Mouse (Mus musculus): Measurements from ENCODE around the gene Eda2r. TPM values are rescaled to one million over a fixed set of nuclear protein-coding genes. Genes with fewer than 3 reads are reported as not detected.
A peak's percentile ranks its signal among the peaks of the same experiment; 100 is the strongest.

Eda2r gene
- polyA plus RNA-seq, 2 experiments, result 1.2 to 1.9 TPM

DNA sequence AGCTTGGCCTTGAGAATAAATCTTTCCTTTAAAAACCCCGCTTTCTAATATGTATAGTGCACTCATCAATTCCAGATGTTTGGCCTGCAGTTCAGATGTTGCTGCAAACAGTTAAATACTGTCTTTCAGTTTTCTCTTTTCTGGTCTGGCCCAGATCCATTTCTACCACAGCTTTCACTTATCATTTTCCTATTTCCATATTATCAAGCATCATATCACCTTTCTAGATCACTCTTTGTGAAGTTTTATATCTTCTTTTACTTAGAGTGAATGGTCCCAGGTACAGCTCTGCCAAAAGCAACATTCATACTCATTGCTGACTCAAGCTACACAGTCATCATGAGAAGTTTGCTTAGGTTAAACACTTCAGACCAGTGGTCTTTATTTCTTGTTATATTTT, 7.8 kb downstream of the Eda2r start:
- H3K4me1 ChIP-seq (ENCODE audit: control insufficient read depth, insufficient read depth, low read length), result no peaks in the 10 kb centered on the region
- H3K27me3 ChIP-seq (ENCODE audit: control insufficient read depth, insufficient read depth, low read length), result no peaks in the 10 kb centered on the region
- no peak overlapping the region for H3K27ac ChIP-seq (replicated peaks; ENCODE audit: low read depth, low read length)
- H3K9ac ChIP-seq (ENCODE audit: low read depth, low read length, severe bottlenecking), result no peak overlapping the region
- H3K9me3 ChIP-seq (ENCODE audit: control insufficient read depth, low read length), result no peaks in the 10 kb centered on the region
- no peak for TF ChIP-seq POLR2A (IDR thresholded peaks at IDR 0.05; ENCODE audit: borderline replicate concordance, extremely low read depth, insufficient read depth, insufficient read length)
- ATAC-seq (ENCODE audit: low FRiP score, low read depth) (no peak), DNase-seq (ENCODE audit: low spot score) (peak; percentile 29)
- H3K4me2 ChIP-seq (replicated peaks; ENCODE audit: low read depth, low read length, severe bottlenecking), result no peak overlapping the region
- no peaks in the 10 kb centered on the region for H3K36me3 ChIP-seq (ENCODE audit: control insufficient read depth, insufficient read depth, low read length)
- no peak overlapping the region for H3K4me3 ChIP-seq (replicated peaks; ENCODE audit: low read length)
- 25% methylated on average over 1 of the region's 1 CpGs for WGBS

DNA sequence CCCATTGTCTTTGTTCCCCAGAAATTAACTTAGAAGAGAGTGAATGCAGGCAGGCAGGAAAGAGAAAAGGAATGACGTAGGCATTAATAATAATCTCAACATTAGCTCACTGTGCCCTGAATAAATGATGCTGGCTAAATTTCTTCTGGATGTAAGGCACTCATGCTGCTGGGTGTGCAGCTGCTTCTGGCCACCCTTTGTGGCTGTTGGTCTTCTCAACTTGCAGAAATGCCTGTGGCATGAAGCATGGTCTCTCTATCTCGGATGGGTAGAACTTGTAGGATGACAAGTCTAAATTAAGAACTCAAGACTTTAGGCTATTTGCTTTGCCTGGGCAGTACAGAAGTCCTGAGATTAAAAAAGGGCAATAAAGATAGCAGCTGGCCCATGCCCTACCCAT, 8.3 kb downstream of the Eda2r start:
- 53% methylated on average over 2 of the region's 2 CpGs for WGBS
- ATAC-seq (ENCODE audit: low FRiP score, low read depth), result no peak
- Histone ChIP-seq H3K27me3 (ENCODE audit: control insufficient read depth, insufficient read depth, low read length) (no peaks in the 10 kb centered on the region), H3K4me2 (replicated peaks; ENCODE audit: low read depth, low read length, severe bottlenecking) (no peak overlapping the region), H3K4me1 (ENCODE audit: control insufficient read depth, insufficient read depth, low read length) (no peaks in the 10 kb centered on the region), H3K9me3 (ENCODE audit: control insufficient read depth, low read length) (no peaks in the 10 kb centered on the region), H3K36me3 (ENCODE audit: control insufficient read depth, insufficient read depth, low read length) (no peaks in the 10 kb centered on the region), H3K4me3 (replicated peaks; ENCODE audit: low read length) (no peak overlapping the region), H3K27ac (replicated peaks; ENCODE audit: low read depth, low read length) (no peak overlapping the region), H3K9ac (ENCODE audit: low read depth, low read length, severe bottlenecking) (no peak overlapping the region)
- DNase-seq (ENCODE audit: low spot score), result no peak
- TF ChIP-seq POLR2A (IDR thresholded peaks at IDR 0.05; ENCODE audit: borderline replicate concordance, extremely low read depth, insufficient read depth, insufficient read length), result no peak

DNA sequence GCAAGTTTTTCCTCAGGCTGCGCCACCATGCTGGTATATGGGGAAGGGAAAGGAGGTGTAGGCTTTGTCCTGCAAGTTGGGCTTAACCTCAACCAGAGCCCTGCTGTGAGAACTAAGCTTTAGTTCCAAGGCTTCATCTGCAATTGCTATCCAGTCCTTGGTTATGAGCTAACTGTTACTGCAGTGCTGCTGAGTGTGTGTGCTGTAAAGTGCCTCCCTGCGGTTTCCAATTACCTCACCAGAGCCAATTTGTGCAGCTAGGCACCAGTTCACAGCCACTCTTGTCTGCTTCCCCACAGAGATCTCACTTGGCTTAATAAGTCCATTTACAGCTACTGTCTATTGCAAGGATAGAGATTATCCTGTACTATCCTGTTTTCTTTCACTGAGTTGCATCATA, 16.1 kb downstream of the Eda2r start:
- ATAC-seq (ENCODE audit: low FRiP score, low read depth) (no peak), DNase-seq (ENCODE audit: low spot score) (peak; percentile 8)
- H3K27me3 ChIP-seq (ENCODE audit: control insufficient read depth, insufficient read depth, low read length), result no peaks in the 10 kb centered on the region
- H3K4me2 ChIP-seq (replicated peaks; ENCODE audit: low read depth, low read length, severe bottlenecking), result no peak overlapping the region
- no peak overlapping the region for H3K9ac ChIP-seq (ENCODE audit: low read depth, low read length, severe bottlenecking)
- no peaks in the 10 kb centered on the region for H3K4me1 ChIP-seq (ENCODE audit: control insufficient read depth, insufficient read depth, low read length)
- H3K36me3 ChIP-seq (ENCODE audit: control insufficient read depth, insufficient read depth, low read length), result no peaks in the 10 kb centered on the region
- H3K9me3 ChIP-seq (ENCODE audit: control insufficient read depth, low read length), result no peaks in the 10 kb centered on the region
- no peak for TF ChIP-seq POLR2A (IDR thresholded peaks at IDR 0.05; ENCODE audit: borderline replicate concordance, extremely low read depth, insufficient read depth, insufficient read length)
- H3K4me3 ChIP-seq (replicated peaks; ENCODE audit: low read length), result no peak overlapping the region
- no peak overlapping the region for H3K27ac ChIP-seq (replicated peaks; ENCODE audit: low read depth, low read length)
- WGBS, result 31% methylated on average over 2 of the region's 2 CpGs

DNA sequence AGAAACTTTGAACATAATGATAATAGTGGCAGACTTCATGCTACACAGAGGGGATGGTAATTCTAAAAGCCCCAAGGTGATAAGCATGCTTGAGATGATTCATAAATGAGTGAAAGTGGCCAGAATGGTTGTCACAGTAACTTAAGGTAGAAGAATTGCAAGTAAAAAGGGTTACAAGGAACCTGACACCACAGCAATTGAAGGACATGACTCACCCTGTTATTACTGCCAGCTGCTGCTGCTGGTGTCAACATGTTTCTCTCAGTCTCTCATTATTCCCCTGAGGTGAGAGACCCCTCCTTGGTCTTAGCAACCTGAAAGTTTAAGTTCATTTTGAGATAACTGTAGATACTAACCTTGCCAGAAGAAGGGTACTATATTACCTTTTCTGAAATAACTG, 49.1 kb downstream of the Eda2r start:
- no peaks in the 10 kb centered on the region for H3K36me3 ChIP-seq (ENCODE audit: control insufficient read depth, insufficient read depth, low read length)
- H3K9ac ChIP-seq (ENCODE audit: low read depth, low read length, severe bottlenecking), result no peak overlapping the region
- TF ChIP-seq POLR2A (IDR thresholded peaks at IDR 0.05; ENCODE audit: borderline replicate concordance, extremely low read depth, insufficient read depth, insufficient read length), result no peak
- no peaks in the 10 kb centered on the region for H3K27me3 ChIP-seq (ENCODE audit: control insufficient read depth, insufficient read depth, low read length)
- ATAC-seq (ENCODE audit: low FRiP score, low read depth), result no peak
- no peaks in the 10 kb centered on the region for H3K9me3 ChIP-seq (ENCODE audit: control insufficient read depth, low read length)
- H3K4me3 ChIP-seq (replicated peaks; ENCODE audit: low read length), result no peak overlapping the region
- peak; percentile 8 for DNase-seq (ENCODE audit: low spot score)
- no peak overlapping the region for H3K4me2 ChIP-seq (replicated peaks; ENCODE audit: low read depth, low read length, severe bottlenecking)
- H3K4me1 ChIP-seq (ENCODE audit: control insufficient read depth, insufficient read depth, low read length), result no peaks in the 10 kb centered on the region
- H3K27ac ChIP-seq (replicated peaks; ENCODE audit: low read depth, low read length), result no peak overlapping the region

Data from limb, embryonic 14.5 days (tissue).